Mouse (Mus musculus) hindbrain, embryonic 15.5 days (tissue): ENCODE data around the gene Lrrc4c. TPM values are rescaled to one million over a fixed set of nuclear protein-coding genes. Genes with fewer than 3 reads are reported as not detected.

Experiments used
- ATAC-seq: fragments of 200-750 bp; cut with Nextera tagmentation; 2 replicates; pipeline ENCODE4 v1.8.0; 2017; ENCODE audit warnings: low read depth, moderate number of reproducible peaks, moderate TSS enrichment; ENCODE audit not compliant: low FRiP score
- H3K27ac ChIP-seq: fragments of 300-500 bp; sonication (generic); replicated peaks from 2 replicates; pipeline ENCODE4 v1.5.1; 2015; ENCODE audit warnings: mild to moderate bottlenecking, inconsistent platforms
- H3K27me3 ChIP-seq: fragments of 300-500 bp; sonication (generic); 2 replicates; pipeline ENCODE4 v1.6.1; 2015; ENCODE audit warnings: control low read depth, inconsistent platforms
- H3K36me3 ChIP-seq: fragments of 300-500 bp; sonication (generic); 2 replicates; pipeline ENCODE4 v1.6.1; 2015; ENCODE audit warnings: control low read depth, inconsistent platforms
- H3K4me1 ChIP-seq: fragments of 300-500 bp; sonication (generic); replicated peaks from 2 replicates; pipeline ENCODE4 v1.6.1; 2015; ENCODE audit warnings: control low read depth, inconsistent platforms
- H3K4me2 ChIP-seq: fragments of 300-500 bp; sonication (generic); 2 replicates; pipeline ENCODE4 v1.6.1; 2015; ENCODE audit warnings: moderate library complexity, mild to moderate bottlenecking, inconsistent platforms
- H3K4me3 ChIP-seq: fragments of 300-500 bp; sonication (generic); 2 replicates; pipeline ENCODE4 v1.5.1; 2015; ENCODE audit warnings: mild to moderate bottlenecking, inconsistent platforms
- H3K9ac ChIP-seq: fragments of 300-500 bp; sonication (generic); 2 replicates; pipeline ENCODE4 v1.6.1; 2015; ENCODE audit warnings: inconsistent platforms
- H3K9me3 ChIP-seq: fragments of 300-500 bp; sonication (generic); 2 replicates; pipeline ENCODE4 v1.6.1; 2016; ENCODE audit warnings: control low read depth, inconsistent platforms
- WGBS: fragments of 180-500 bp; shearing (Covaris S2); methylation state at CpG from one replicate; pipeline ENCODE4 v1.1.7; 2015; 5-methylcytosine and 5-hydroxymethylcytosine counted together
- polyA plus RNA-seq: library from polyadenylated mRNA; unstranded; fragments of >200 nt; fragmentation: Nextera tagmentation; extraction: Ambion mirVana; gene quantifications from 2 replicates; pipeline ENCODE4 v1.2.1, GENCODE M21; 2015

The Lrrc4c gene
- polyA plus RNA-seq, 1 experiment from 2014 or later = 35.0 TPM

DNA sequence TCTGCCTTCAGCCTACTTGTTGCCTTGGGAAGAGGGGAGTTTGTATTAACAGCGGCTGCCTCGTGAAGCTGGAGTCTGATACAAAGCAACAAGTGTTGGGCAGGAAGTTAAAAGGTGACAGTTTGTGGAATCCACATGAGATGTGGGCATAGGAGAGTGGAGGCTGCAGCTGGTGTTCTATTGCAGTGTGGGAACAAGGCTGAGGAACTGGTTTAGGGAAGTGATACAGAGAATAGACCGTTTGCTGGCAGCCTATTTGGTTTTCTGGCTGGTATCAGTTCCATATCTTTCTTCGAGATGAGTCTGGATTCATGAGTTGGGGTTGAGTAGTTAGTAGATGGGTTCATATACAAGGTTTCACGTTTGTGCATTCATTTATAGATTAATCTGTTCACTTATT lies 1186.9 kb downstream of the Lrrc4c start:
- 79% methylated on average over 5 of the region's 5 CpGs for WGBS
- H3K36me3 ChIP-seq = no peaks in the 10 kb centered on the region
- no peak overlapping the region for H3K4me2 ChIP-seq
- no peaks in the 10 kb centered on the region for H3K27me3 ChIP-seq
- ATAC-seq = no peak
- no peak overlapping the region for H3K4me3 ChIP-seq
- no peak overlapping the region for H3K9ac ChIP-seq
- H3K27ac ChIP-seq = no peak overlapping the region
- H3K9me3 ChIP-seq = no peaks in the 10 kb centered on the region
- no peaks in the 10 kb centered on the region for H3K4me1 ChIP-seq

DNA sequence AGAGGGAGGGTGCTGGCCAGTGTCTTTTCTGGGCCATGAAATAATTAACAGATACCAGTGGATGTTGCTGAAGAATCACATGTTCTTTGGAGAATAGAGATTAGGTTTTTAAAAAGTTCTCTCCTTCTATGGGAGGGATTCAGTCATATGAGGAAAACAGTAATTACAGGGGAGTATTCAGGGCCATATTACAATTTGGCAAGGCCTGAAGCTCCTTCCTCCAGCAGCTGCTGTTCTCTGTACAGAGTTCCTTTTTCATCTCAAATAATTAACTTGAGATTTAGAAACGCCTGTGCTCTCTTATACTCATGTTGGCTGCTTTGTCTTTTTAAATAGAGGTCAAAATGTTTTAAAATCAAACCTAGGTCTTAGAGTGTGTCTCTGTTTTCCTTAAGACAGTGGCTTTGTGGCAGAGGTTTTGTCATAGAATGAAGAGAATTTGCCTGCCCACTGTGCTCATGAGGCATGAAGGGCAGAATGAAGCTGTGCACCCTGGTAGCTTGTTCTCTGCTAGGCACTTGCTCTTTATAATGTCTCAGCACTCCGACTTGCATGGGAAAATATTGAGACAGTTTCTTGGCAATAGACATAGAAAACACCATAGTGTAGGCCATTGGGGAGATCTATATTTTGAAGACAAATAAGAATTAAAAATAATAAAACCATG lies 1206.4 kb downstream of the Lrrc4c start:
- WGBS = 19% methylated on average over 2 of the region's 2 CpGs
- H3K27ac ChIP-seq = peak overlapping the region; percentile 62
- ATAC-seq = 0 out of 2 replicates have a peak, but pooled peaks have one; percentile 34

DNA sequence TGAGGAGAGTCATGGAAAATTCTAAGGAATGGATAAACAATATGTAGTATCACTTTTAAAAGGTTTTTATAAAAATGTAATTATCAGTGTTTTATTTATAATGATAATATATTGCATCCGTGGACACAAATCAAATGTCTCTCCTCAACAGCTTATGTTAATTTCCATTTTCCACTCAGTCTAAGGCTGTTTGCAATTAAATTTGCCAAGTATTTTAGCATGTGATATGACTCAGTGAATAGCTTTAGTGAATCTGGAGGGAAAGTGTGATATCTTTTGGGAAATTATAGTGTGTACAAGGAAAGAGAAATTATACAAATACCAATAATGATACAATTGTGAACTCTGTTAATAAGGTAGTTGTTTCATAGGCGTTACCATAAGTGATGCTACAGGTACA lies 1207.1 kb downstream of the Lrrc4c start:
- Histone ChIP-seq H3K27me3 (no peaks in the 10 kb centered on the region), H3K9ac (no peak overlapping the region), H3K4me2 (no peak overlapping the region), H3K4me3 (no peak overlapping the region), H3K36me3 (no peaks in the 10 kb centered on the region), H3K27ac (no peak overlapping the region), H3K4me1 (0 out of 2 replicates have a peak, but pooled peaks cover 5% of the 10 kb centered on the region), H3K9me3 (no peaks in the 10 kb centered on the region)
- no peak for ATAC-seq
- 90% methylated on average over 2 of the region's 2 CpGs for WGBS

More for the DNA sequence above, 1206.4 kb downstream of the Lrrc4c start:
- Histone ChIP-seq H3K4me3 (no peak overlapping the region), H3K4me1 (0 out of 2 replicates have a peak, but pooled peaks cover 5% of the 10 kb centered on the region), H3K9me3 (no peaks in the 10 kb centered on the region), H3K27me3 (no peaks in the 10 kb centered on the region), H3K36me3 (no peaks in the 10 kb centered on the region), H3K9ac (no peak overlapping the region), H3K4me2 (no peak overlapping the region)

DNA sequence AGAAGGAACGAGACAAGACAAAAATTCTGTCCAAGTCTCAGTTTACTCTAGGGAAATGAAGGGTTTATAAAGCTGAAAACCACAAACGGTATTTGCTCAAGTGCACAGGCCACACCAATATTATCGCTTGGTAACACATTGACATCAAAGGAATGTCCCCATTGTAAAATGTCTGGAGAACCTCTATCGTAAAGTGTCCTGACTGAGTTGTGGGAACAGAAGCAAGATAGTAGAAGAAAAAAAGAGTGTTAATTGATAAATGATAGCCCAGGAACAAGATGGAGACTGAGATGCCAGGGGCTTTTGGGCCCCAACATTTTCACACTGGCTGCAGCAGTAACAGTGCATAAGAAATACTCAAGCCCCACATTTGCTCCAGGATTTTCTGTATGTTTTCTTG lies 1212.7 kb downstream of the Lrrc4c start:
- no peaks in the 10 kb centered on the region for H3K27me3 ChIP-seq
- H3K9me3 ChIP-seq = no peaks in the 10 kb centered on the region
- H3K36me3 ChIP-seq = no peaks in the 10 kb centered on the region
- no peaks in the 10 kb centered on the region for H3K4me1 ChIP-seq
- no peak overlapping the region for H3K27ac ChIP-seq
- ATAC-seq = no peak
- no peak overlapping the region for H3K9ac ChIP-seq
- 68% methylated on average over 4 of the region's 4 CpGs for WGBS
- H3K4me2 ChIP-seq = no peak overlapping the region
- no peak overlapping the region for H3K4me3 ChIP-seq

DNA sequence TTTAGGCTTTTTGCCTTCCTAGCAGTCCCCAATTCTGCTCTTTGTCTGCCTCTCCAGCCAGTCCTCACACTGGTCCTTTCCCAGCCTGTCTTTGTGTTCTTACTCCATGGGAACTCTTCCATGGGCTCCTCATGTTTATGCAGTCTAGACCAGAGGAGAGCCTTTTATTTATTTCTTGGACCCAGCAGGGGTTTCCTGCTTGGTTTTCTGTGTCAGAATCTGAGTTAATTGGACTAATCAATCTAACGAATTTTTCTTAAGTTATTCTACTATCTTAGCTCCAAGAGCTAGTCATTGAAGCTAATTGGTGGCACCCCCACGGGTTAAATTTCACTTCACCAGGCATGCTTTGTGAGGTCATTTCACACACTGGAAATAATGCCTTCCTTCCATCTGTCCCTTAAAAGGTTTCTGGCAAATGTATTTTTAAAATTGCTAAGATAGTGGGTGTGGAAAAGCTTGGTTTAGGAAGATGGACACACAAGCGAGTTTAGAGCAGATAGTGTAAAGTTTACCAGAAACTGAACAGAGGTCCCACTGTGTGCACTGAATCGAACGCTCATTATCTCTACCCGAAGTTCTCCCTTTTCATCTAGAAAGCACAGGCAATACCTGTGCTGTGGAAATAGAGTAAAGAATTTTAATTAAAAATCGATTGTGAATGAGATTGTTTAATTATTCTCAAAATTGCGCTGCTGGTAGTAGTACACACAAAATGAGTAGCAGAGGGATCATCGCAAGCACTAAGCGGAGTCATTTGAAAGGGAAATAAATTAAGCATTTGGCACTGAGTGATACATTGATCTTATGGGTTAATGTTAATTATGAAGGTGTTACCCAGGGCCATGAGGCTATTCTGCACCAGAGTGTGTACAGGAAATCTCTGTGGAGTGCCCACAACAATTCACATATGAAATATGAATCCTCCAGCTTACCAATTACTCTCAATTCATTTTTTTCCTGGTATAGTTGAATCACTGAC lies 1226.0 kb downstream of the Lrrc4c start:
- Histone ChIP-seq H3K4me3 (no peak overlapping the region), H3K27me3 (no peaks in the 10 kb centered on the region), H3K27ac (peak overlapping the region; percentile 41), H3K9ac (no peak overlapping the region), H3K4me1 (peaks cover 13% of the 10 kb centered on the region), H3K4me2 (0 out of 2 replicates have a peak overlapping the region, but pooled peaks have one; percentile 9), H3K9me3 (no peaks in the 10 kb centered on the region), H3K36me3 (no peaks in the 10 kb centered on the region)
- WGBS = 47% methylated on average over 10 of the region's 10 CpGs
- ATAC-seq = peak; percentile 92

DNA sequence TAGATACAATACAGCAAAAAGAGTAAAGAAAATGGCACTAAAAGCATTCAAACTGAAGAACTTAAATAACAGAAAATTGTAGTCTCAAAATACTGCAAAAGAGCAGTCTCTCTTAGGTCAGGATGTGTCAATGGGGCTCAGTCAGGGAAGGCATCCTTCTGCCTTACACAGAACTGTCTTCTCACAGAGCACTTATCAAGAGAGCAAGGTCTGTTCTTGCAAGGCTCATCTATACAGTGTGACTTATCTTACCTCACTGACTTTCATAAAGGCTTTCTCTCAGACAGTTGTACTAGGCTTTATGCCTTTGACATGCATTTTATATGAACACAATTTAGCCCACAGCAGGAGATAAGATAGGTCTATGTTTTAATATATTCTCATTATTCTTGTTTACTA lies 1226.7 kb downstream of the Lrrc4c start:
- H3K4me1 ChIP-seq = peaks cover 13% of the 10 kb centered on the region
- no peak overlapping the region for H3K9ac ChIP-seq
- H3K4me3 ChIP-seq = no peak overlapping the region
- H3K9me3 ChIP-seq = no peaks in the 10 kb centered on the region
- no peak for ATAC-seq
- H3K27me3 ChIP-seq = no peaks in the 10 kb centered on the region
- no peak overlapping the region for H3K4me2 ChIP-seq
- peak overlapping the region; percentile 41; the same call in 1 of the 2 replicates for H3K27ac ChIP-seq
- H3K36me3 ChIP-seq = no peaks in the 10 kb centered on the region

DNA sequence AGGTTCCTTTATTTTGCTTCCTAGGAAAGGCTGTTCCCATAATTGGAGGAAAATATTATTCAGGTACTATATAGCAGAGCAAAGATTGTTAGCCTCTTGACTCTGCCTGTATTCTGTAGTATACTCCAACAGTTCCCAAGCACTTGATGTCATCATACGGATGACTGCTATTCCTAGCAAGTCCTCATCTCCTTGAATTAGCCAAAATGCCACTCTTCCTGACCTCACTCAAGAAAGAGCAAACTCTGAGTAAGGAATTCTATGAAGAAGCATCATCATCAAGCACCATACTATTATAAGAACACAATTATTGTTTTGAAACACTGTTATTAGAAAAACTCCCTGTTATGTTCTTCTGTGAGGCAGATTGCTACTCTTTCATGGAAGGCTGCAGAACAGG lies 1228.0 kb downstream of the Lrrc4c start:
- no peaks in the 10 kb centered on the region for H3K9me3 ChIP-seq
- WGBS = 93% methylated on average over 1 of the region's 1 CpGs
- no peak for ATAC-seq

DNA sequence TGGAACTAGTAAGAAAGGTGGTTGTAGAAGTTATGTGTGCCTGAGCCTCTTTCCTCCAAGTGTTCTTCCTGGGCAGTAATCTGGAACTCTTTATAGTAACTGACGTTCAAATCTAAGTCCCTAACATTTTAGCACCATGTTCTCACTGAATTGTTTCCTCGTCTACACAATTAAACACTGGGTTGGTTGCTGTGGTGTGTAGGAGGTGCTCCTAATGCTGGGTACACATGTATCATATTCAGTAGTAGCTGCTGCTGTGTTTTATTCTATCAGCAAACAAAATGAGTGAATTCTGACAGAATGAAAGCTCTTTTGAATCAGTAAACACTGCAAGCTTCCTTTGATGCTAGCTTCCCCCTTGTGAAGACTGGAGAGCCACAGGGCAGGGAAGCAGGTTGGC lies 1246.5 kb downstream of the Lrrc4c start:
- no peaks in the 10 kb centered on the region for H3K9me3 ChIP-seq
- H3K27me3 ChIP-seq = no peaks in the 10 kb centered on the region
- WGBS = 55% methylated on average over 2 of the region's 2 CpGs
- no peaks in the 10 kb centered on the region for H3K4me1 ChIP-seq
- no peak overlapping the region for H3K27ac ChIP-seq
- no peak overlapping the region for H3K9ac ChIP-seq
- H3K36me3 ChIP-seq = no peaks in the 10 kb centered on the region
- no peak for ATAC-seq
- H3K4me3 ChIP-seq = no peak overlapping the region
- no peak overlapping the region for H3K4me2 ChIP-seq

More for the DNA sequence above, 1228.0 kb downstream of the Lrrc4c start:
- Histone ChIP-seq H3K27me3 (no peaks in the 10 kb centered on the region), H3K9ac (no peak overlapping the region), H3K4me2 (no peak overlapping the region), H3K4me1 (peaks cover 13% of the 10 kb centered on the region), H3K36me3 (no peaks in the 10 kb centered on the region), H3K4me3 (no peak overlapping the region), H3K27ac (no peak overlapping the region)

DNA sequence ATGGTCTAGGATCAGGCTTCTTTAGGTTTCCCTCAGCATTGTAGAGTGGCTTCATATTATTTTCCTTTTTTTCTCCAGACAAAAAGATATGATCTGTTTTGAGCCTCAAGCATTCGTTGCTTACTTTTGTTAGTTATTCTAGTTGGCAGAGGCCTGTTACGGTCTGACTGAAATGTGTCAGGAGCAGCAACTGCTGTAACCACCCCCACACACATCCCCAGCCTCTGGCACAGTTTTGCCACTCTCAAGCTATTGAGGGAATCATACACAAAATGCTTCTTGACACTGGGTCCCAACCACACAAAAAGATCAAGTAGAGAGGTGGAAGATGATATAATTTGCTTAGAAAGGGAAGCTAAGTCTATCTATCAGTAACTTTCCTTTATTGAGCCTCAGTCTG lies 1251.0 kb downstream of the Lrrc4c start:
- WGBS = 80% methylated on average over 2 of the region's 2 CpGs
- no peaks in the 10 kb centered on the region for H3K4me1 ChIP-seq
- no peak overlapping the region for H3K27ac ChIP-seq
- H3K36me3 ChIP-seq = no peaks in the 10 kb centered on the region
- no peak for ATAC-seq
- H3K9ac ChIP-seq = no peak overlapping the region
- no peak overlapping the region for H3K4me3 ChIP-seq
- no peaks in the 10 kb centered on the region for H3K27me3 ChIP-seq
- no peaks in the 10 kb centered on the region for H3K9me3 ChIP-seq
- no peak overlapping the region for H3K4me2 ChIP-seq

DNA sequence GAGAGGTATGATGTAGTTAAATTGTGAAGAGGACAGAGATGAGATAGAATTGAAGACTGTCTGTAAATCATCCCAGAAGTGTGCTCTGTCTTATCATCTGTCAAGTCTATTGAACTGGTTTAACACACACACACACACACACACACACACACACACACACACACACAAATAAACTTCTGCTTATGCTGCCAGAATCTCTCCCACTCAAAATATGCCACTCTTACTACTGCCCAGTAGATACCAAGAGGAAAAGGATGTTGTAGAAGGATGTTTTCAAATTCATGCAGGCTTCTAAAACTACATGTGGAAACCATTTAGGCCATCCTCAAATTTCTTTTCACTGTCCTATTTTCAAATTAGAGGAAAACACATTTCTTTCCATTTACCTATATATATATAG lies 1257.0 kb downstream of the Lrrc4c start:
- no peaks in the 10 kb centered on the region for H3K9me3 ChIP-seq

DNA sequence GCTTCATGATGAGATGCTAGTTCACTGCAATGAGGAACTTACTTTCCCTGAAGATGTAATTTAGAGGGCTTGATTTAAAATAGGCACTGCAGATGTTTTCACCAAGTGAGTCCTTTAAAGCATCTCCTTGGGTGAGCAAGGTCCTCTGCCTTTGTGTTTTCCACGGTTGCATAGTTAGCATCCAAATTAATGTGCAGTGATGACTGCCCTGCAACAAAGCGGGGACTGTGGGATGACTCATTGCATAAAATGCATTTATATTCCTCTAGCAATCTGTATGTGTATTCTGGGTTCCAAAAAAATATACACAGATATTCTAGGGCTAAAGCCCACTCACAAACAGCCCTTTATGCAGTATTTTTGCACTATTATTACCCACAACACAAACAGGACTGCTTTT lies 1263.2 kb downstream of the Lrrc4c start:
- WGBS = 35% methylated on average over 2 of the region's 2 CpGs
- Histone ChIP-seq H3K9me3 (no peaks in the 10 kb centered on the region), H3K36me3 (no peaks in the 10 kb centered on the region), H3K4me2 (no peak overlapping the region), H3K9ac (no peak overlapping the region), H3K27me3 (no peaks in the 10 kb centered on the region), H3K4me1 (no peaks in the 10 kb centered on the region; the same call in 1 of the 2 replicates), H3K27ac (peak overlapping the region; percentile 20; the same call in 1 of the 2 replicates), H3K4me3 (no peak overlapping the region)
- no peak for ATAC-seq

More for the DNA sequence above, 1257.0 kb downstream of the Lrrc4c start:
- H3K4me1 ChIP-seq = no peaks in the 10 kb centered on the region
- no peak overlapping the region for H3K4me3 ChIP-seq
- H3K27me3 ChIP-seq = no peaks in the 10 kb centered on the region
- H3K9ac ChIP-seq = no peak overlapping the region
- no peaks in the 10 kb centered on the region for H3K36me3 ChIP-seq
- H3K27ac ChIP-seq = no peak overlapping the region
- H3K4me2 ChIP-seq = no peak overlapping the region
- ATAC-seq = no peak

DNA sequence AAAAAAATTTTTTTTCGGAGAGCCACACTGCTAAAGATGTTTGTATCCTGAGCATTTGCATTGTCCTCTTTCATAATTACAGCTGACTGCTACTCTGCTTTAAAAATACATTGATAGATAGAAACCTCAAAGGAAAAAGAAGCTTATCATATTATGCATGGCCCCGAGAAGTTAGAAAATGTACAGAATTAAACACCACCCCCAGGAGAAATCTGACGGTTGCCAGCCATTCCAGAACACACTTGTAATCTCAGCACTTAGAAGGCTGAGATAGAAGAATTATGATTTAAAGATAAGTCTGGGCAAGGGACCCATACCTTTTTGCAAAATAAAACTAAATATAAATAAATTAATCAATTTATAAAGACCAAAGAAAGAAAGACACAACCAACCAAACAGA lies 1268.4 kb downstream of the Lrrc4c start:
- ATAC-seq = no peak

More for the DNA sequence above, 1268.4 kb downstream of the Lrrc4c start:
- no peaks in the 10 kb centered on the region; the same call in 1 of the 2 replicates for H3K4me1 ChIP-seq
- H3K27me3 ChIP-seq = no peaks in the 10 kb centered on the region
- no peak overlapping the region for H3K4me3 ChIP-seq
- WGBS = 76% methylated on average over 3 of the region's 3 CpGs
- no peak overlapping the region for H3K27ac ChIP-seq
- H3K9ac ChIP-seq = no peak overlapping the region
- H3K4me2 ChIP-seq = no peak overlapping the region
- no peaks in the 10 kb centered on the region for H3K36me3 ChIP-seq
- H3K9me3 ChIP-seq = no peaks in the 10 kb centered on the region
